Mouse (Mus musculus): ENCODE measurements around the gene Inpp5d. TPM values are rescaled to one million over a fixed set of nuclear protein-coding genes. Genes with fewer than 3 reads are reported as not detected.

Gene Inpp5d
- polyA plus RNA-seq, 1 experiment from 2014 or later: 14.2 TPM

DNA sequence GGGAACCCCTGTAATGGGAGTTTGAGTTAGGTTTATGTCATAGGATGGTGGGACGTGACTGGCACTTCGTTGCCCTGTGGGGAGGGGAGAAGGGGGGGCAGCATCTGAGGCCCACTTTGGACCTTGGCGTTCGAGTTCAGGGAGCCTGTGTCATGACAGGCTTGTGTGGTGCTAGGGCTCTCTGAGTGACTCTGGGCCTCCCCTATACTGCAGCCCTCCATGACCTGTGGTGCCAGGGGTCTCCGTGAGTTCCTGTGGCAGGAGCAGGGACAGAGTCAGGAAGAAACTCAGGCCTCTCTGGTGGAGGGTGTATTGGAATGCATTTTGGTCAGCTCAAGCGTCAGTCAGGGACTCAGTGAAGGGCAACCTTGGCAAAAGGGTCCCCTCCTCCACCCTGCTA lies 581 bp downstream of the Inpp5d start:
- Histone ChIP-seq H3K27ac (ENCODE audit: low read length) (peak overlapping the region; percentile 85), H3K4me3 (ENCODE audit: low read depth, low read length) (peak overlapping the region; percentile 61), H3K27me3 (ENCODE audit: control insufficient read depth, insufficient read depth, low read depth, low read length) (no peaks in the 10 kb centered on the region), H3K36me3 (ENCODE audit: control insufficient read depth, insufficient read depth) (no peaks in the 10 kb centered on the region), H3K4me2 (ENCODE audit: low read depth, low read length) (peak overlapping the region; percentile 68), H3K4me1 (ENCODE audit: control insufficient read depth, low read depth, low read length) (peaks cover 51% of the 10 kb centered on the region), H3K9me3 (replicated peaks; ENCODE audit: control insufficient read depth, low read length) (no peaks in the 10 kb centered on the region), H3K9ac (ENCODE audit: low read depth, low read length) (peak overlapping the region; percentile 73)
- WGBS (ENCODE audit: insufficient replicate concordance): 20% methylated on average over 6 of the region's 6 CpGs
- ATAC-seq (ENCODE audit: low read depth): peak; percentile 8; the same call in 1 of the 2 replicates

DNA sequence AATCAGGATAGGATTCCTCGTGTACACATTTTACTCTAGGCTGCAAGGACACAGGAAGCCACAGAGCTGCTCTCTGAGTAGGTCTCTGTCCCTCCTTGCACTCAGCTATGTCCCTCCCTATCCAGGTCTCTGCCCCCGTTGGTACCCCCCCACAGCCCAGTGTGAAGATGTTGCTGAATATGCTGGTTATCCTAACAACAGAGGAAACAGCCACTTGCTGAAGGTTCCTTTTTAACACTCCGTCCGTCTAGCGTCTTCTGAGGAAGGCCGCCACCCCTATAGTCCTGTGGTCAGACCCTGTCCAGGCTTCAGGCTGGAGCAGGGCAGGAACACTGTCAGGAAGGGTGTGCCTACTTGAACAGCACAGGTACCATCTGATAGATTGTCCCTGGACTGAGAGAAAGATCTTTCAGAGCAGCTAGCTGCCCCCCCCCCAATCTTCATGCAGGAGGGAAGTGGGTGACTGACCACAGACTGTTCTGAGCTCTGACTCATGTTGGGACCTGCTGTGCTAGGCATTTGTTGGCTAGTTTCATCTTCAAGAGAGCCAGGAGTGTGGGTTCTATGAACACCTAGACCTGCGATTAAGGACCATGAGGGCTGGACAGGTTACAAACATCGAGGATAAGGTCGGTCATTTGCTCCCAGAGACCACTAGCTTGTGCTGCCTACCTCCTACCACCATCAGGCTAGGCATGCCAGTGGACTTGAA lies 1.2 kb downstream of the Inpp5d start:
- Histone ChIP-seq H3K9ac (ENCODE audit: low read depth, low read length) (peak overlapping the region; percentile 73), H3K4me3 (ENCODE audit: low read depth, low read length) (peak overlapping the region; percentile 61), H3K4me2 (ENCODE audit: low read depth, low read length) (peak overlapping the region; percentile 68), H3K4me1 (ENCODE audit: control insufficient read depth, low read depth, low read length) (peaks cover 56% of the 10 kb centered on the region), H3K9me3 (replicated peaks; ENCODE audit: control insufficient read depth, low read length) (no peaks in the 10 kb centered on the region), H3K27ac (ENCODE audit: low read length) (peak overlapping the region; percentile 85), H3K27me3 (ENCODE audit: control insufficient read depth, insufficient read depth, low read depth, low read length) (no peaks in the 10 kb centered on the region), H3K36me3 (ENCODE audit: control insufficient read depth, insufficient read depth) (no peaks in the 10 kb centered on the region)
- WGBS (ENCODE audit: insufficient replicate concordance): 21% methylated on average over 9 of the region's 9 CpGs
- ATAC-seq (ENCODE audit: low read depth): no peak

DNA sequence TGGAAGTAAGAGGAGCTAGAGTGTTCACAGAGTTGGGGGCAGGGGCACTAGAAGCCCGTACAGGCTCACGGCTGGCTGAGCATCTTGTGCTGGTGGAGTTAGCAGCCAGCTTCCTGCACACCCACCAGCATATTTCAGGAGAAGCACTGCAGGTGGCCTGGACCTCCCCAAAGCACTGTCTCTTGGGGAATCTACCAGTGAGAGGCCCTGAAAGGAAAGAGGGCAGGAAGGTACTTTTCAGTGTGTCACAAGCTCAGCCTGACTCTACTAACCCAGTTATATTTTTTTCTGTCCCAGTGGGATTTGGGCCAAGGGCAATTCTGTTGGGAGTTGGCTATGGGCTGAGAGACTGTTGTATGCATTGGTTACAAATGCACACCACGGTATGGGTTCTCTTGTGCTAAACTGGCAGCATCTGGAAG lies 1.8 kb downstream of the Inpp5d start:
- H3K27ac ChIP-seq (ENCODE audit: low read length): peak overlapping the region; percentile 85

DNA sequence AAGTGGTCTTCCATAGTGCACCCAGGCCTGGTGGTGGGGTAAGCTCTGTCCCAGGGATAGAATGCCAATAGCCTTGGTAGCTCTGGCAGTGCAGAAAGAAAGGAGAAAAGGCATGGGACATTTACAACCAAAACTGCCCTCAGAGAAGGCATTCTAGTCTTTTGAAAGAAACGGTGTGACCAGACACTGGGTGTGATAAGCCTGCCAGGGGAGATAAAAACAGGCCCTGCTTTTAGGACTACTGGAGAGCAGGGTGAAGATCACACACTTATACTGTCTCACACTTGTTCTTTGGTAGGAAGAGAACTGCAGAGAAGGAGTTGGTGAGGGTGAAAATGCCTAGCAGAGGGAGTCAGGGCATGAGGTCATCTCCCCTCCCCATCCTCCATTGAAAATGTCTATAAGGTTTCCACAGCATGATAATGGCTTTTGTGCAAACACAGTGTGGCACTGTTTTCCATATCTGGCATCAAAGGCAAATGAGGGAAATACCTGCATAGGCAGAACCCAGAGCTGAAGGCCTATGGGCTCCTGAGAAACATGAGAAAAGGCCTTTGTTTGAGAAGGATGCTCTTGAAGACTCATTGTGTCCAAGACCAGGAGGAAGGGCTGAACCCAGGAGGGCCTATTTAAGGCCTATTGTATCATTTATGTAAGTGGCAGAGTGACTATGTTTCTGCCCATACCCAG lies 4.0 kb downstream of the Inpp5d start:
- peak overlapping the region; percentile 45 for H3K27ac ChIP-seq (ENCODE audit: low read length)
- no peaks in the 10 kb centered on the region for H3K27me3 ChIP-seq (ENCODE audit: control insufficient read depth, insufficient read depth, low read depth, low read length)
- H3K4me1 ChIP-seq (ENCODE audit: control insufficient read depth, low read depth, low read length): peaks cover 80% of the 10 kb centered on the region
- peak overlapping the region; percentile 14 for H3K4me2 ChIP-seq (ENCODE audit: low read depth, low read length)
- H3K4me3 ChIP-seq (ENCODE audit: low read depth, low read length): no peak overlapping the region
- 6% methylated on average over 1 of the region's 1 CpGs for WGBS (ENCODE audit: insufficient replicate concordance)
- ATAC-seq (ENCODE audit: low read depth): peak; percentile 31
- no peaks in the 10 kb centered on the region for H3K9me3 ChIP-seq (replicated peaks; ENCODE audit: control insufficient read depth, low read length)
- H3K36me3 ChIP-seq (ENCODE audit: control insufficient read depth, insufficient read depth): no peaks in the 10 kb centered on the region
- H3K9ac ChIP-seq (ENCODE audit: low read depth, low read length): peak overlapping the region; percentile 27; the same call in 1 of the 2 replicates

More for the DNA sequence above, 1.8 kb downstream of the Inpp5d start:
- H3K36me3 ChIP-seq (ENCODE audit: control insufficient read depth, insufficient read depth): no peaks in the 10 kb centered on the region
- H3K4me1 ChIP-seq (ENCODE audit: control insufficient read depth, low read depth, low read length): peaks cover 62% of the 10 kb centered on the region
- peak overlapping the region; percentile 61 for H3K4me3 ChIP-seq (ENCODE audit: low read depth, low read length)
- H3K4me2 ChIP-seq (ENCODE audit: low read depth, low read length): peak overlapping the region; percentile 68
- WGBS (ENCODE audit: insufficient replicate concordance): 25% methylated on average over 3 of the region's 3 CpGs
- no peaks in the 10 kb centered on the region for H3K9me3 ChIP-seq (replicated peaks; ENCODE audit: control insufficient read depth, low read length)
- ATAC-seq (ENCODE audit: low read depth): no peak; the same call in 1 of the 2 replicates
- H3K9ac ChIP-seq (ENCODE audit: low read depth, low read length): peak overlapping the region; percentile 26; the same call in 1 of the 2 replicates
- no peaks in the 10 kb centered on the region for H3K27me3 ChIP-seq (ENCODE audit: control insufficient read depth, insufficient read depth, low read depth, low read length)

DNA sequence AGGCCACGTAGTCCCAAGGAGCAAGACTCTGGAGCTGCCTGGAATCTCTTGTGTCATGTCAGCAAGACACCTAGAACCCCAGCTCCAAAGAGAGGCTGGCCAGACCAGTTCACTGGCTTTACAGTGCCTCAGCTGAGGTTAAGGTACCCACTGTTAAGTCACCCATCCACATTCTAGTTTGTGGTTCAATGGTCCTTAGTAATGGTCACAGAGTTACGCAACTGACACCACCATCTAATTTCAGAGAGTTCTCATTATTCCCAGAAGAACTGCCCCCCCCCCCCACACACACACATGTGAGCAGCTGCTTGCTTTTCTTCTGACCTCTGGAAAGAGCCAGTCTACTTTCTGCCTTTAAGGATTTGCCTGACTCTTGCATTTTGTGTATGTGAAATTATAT lies 4.7 kb downstream of the Inpp5d start:
- no peaks in the 10 kb centered on the region for H3K9me3 ChIP-seq (replicated peaks; ENCODE audit: control insufficient read depth, low read length)
- no peaks in the 10 kb centered on the region for H3K27me3 ChIP-seq (ENCODE audit: control insufficient read depth, insufficient read depth, low read depth, low read length)
- H3K9ac ChIP-seq (ENCODE audit: low read depth, low read length): no peak overlapping the region
- peaks cover 86% of the 10 kb centered on the region for H3K4me1 ChIP-seq (ENCODE audit: control insufficient read depth, low read depth, low read length)
- no peak for ATAC-seq (ENCODE audit: low read depth)
- H3K36me3 ChIP-seq (ENCODE audit: control insufficient read depth, insufficient read depth): no peaks in the 10 kb centered on the region
- WGBS (ENCODE audit: insufficient replicate concordance): 76% methylated on average over 2 of the region's 2 CpGs
- no peak overlapping the region for H3K4me2 ChIP-seq (ENCODE audit: low read depth, low read length)
- no peak overlapping the region for H3K4me3 ChIP-seq (ENCODE audit: low read depth, low read length)
- peak overlapping the region; percentile 45 for H3K27ac ChIP-seq (ENCODE audit: low read length)

DNA sequence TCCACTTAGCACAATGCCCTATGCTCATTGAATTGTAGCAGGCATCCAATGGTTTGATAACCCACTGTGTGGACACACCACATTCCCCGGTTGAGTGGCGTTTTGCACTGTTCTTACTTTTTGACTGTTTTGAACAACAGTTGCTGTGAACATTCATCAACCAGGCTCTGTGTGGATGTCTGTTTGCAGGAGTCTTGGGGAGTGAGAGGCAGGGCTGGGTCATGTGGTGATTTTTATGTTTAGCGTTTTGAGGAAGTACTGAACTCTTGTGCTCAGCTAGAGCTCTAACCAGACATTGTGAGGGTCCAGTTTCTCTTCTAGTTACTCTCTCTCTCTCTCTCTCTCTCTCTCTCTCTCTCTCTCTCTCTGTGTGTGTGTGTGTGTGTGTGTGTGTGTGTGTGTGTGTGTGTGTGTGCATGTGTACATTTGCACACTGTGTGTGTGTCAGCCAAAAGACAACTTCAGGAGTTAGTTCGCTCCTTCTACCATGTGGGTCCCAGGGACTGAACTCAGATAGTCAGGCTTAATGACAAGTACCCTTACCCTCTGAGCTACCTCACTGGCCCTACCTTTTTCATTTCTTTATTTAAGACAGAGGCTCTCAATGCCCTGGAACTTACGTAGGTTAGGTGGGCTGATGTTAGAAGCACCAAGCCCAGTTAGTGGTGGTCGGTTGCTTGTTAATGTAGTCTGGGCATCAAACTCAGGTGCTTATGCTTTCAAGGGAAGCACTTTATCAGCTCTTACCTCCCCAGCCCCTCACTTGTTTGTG lies 5.3 kb downstream of the Inpp5d start:
- ATAC-seq (ENCODE audit: low read depth): no peak
- Histone ChIP-seq H3K4me3 (ENCODE audit: low read depth, low read length) (no peak overlapping the region), H3K9me3 (replicated peaks; ENCODE audit: control insufficient read depth, low read length) (no peaks in the 10 kb centered on the region), H3K27me3 (ENCODE audit: control insufficient read depth, insufficient read depth, low read depth, low read length) (no peaks in the 10 kb centered on the region), H3K36me3 (ENCODE audit: control insufficient read depth, insufficient read depth) (no peaks in the 10 kb centered on the region), H3K4me2 (ENCODE audit: low read depth, low read length) (peak overlapping the region; percentile 8; the same call in 1 of the 2 replicates), H3K9ac (ENCODE audit: low read depth, low read length) (no peak overlapping the region), H3K27ac (ENCODE audit: low read length) (peak overlapping the region; percentile 69), H3K4me1 (ENCODE audit: control insufficient read depth, low read depth, low read length) (peaks cover 86% of the 10 kb centered on the region)
- 45% methylated on average over 6 of the region's 6 CpGs for WGBS (ENCODE audit: insufficient replicate concordance)

DNA sequence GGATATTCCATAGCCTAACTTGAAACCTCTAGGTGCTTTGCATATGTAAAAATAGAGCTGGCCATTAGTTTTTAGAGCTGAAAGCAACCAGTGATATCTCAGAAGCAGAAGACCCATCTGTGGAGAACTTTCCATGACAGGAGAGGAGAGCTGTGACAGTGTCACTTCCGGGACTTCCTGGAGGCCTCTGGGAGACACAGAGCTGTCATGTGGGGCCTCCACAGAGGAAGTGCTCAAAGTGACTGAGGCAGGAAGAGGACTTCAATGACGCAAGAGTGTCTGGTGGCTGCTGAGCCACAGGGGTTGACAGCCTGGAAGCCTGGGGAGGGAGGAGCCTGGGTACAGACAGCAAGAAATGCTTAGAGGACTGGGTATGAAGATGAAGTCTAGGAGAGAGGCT lies 6.2 kb downstream of the Inpp5d start:
- WGBS (ENCODE audit: insufficient replicate concordance): 18% methylated on average over 2 of the region's 2 CpGs
- Histone ChIP-seq H3K4me3 (ENCODE audit: low read depth, low read length) (no peak overlapping the region), H3K36me3 (ENCODE audit: control insufficient read depth, insufficient read depth) (no peaks in the 10 kb centered on the region), H3K4me1 (ENCODE audit: control insufficient read depth, low read depth, low read length) (peaks cover 84% of the 10 kb centered on the region), H3K27ac (ENCODE audit: low read length) (peak overlapping the region; percentile 69), H3K4me2 (ENCODE audit: low read depth, low read length) (peak overlapping the region; percentile 30), H3K9me3 (replicated peaks; ENCODE audit: control insufficient read depth, low read length) (no peaks in the 10 kb centered on the region), H3K9ac (ENCODE audit: low read depth, low read length) (peak overlapping the region; percentile 18; the same call in 1 of the 2 replicates), H3K27me3 (ENCODE audit: control insufficient read depth, insufficient read depth, low read depth, low read length) (no peaks in the 10 kb centered on the region)
- ATAC-seq (ENCODE audit: low read depth): peak; percentile 69

DNA sequence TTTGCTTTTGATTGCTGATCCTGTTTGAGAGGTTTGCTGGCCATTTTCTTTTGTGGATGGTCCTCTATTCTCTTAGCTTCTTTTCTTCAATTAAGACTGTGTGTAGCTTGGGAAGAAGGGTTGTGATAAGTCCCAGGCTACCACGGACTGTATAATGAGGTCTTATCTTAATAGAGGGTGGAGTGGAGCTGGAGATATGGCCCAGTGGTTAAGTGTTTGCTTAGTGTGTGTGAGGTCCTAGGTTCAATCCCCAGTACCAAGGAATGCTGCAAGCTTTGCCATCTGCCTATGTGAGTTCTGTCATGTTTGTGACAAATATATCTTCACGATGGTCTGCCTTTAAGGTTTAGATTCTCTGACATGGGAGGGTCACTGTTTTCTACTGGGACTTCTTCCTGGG lies 8.0 kb downstream of the Inpp5d start:
- H3K4me2 ChIP-seq (ENCODE audit: low read depth, low read length): peak overlapping the region; percentile 4; the same call in 1 of the 2 replicates
- peaks cover 86% of the 10 kb centered on the region for H3K4me1 ChIP-seq (ENCODE audit: control insufficient read depth, low read depth, low read length)

More for the DNA sequence above, 8.0 kb downstream of the Inpp5d start:
- 15% methylated on average over 2 of the region's 2 CpGs for WGBS (ENCODE audit: insufficient replicate concordance)
- no peaks in the 10 kb centered on the region for H3K36me3 ChIP-seq (ENCODE audit: control insufficient read depth, insufficient read depth)
- no peak overlapping the region for H3K9ac ChIP-seq (ENCODE audit: low read depth, low read length)
- ATAC-seq (ENCODE audit: low read depth): peak; percentile 73
- H3K4me3 ChIP-seq (ENCODE audit: low read depth, low read length): no peak overlapping the region
- H3K27me3 ChIP-seq (ENCODE audit: control insufficient read depth, insufficient read depth, low read depth, low read length): no peaks in the 10 kb centered on the region
- no peaks in the 10 kb centered on the region for H3K9me3 ChIP-seq (replicated peaks; ENCODE audit: control insufficient read depth, low read length)
- H3K27ac ChIP-seq (ENCODE audit: low read length): peak overlapping the region; percentile 62

All from liver, embryonic 16.5 days (tissue).